Mouse (Mus musculus) left cerebral cortex, postnatal 14 days (tissue): Measurements from ENCODE around the gene Lyve1. TPM values are rescaled to one million over a fixed set of nuclear protein-coding genes. Genes with fewer than 3 reads are reported as not detected.

Experiments
- DNase-seq, 2 experiments: peaks; one replicate each; pipeline ENCODE4 v3.0.0; 2021 to 2022; ENCODE audit warnings: low spot score in 2 of 2, mixed read lengths in 1 of 2
- intact Hi-C: fragments of 180-260 bp; cut with DNase I; formaldehyde crosslinking; loops from one replicate; pipeline ENCODE4 v1.15.1; 2025
- total RNA-seq, 2 experiments: library from RNA; stranded (reverse); gene quantifications; 2 replicates each; pipeline ENCODE4 v1.2.3; 2021

The Lyve1 gene
- total RNA-seq, 2 experiments from 2014 or later, result 1.7 to 4.3 TPM

DNA sequence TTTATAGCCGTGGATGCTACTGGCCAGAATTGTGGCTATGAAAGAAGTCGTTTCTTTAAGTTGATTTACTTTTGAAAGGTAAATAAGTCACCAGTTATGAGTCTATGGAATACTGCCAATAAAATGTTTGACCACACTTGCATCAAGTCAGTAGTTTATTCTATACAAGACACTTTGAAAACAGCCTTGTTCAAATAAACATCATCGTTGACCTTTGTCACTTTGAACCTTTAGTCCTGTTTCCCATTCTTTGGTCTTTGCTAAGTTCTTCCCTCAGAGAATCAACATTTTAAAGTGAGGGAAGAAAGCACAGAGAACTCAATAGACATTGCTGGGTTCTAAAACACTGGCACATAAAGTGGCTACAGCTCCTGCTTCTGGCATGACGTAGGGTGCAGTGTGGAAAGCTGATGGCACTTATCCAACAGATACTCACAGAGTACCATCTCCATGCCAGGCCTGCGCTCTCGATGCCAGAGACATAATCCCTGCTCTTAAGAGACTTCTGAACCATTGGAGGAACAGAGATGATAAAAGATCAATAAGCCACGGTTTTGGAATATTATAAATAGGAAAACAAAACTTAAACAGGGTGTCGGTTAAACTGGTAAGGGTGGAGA, 8.0 kb downstream of the Lyve1 start:
- intact Hi-C loops, result no loop called here
- peak; percentile 20 to 54 for DNase-seq

DNA sequence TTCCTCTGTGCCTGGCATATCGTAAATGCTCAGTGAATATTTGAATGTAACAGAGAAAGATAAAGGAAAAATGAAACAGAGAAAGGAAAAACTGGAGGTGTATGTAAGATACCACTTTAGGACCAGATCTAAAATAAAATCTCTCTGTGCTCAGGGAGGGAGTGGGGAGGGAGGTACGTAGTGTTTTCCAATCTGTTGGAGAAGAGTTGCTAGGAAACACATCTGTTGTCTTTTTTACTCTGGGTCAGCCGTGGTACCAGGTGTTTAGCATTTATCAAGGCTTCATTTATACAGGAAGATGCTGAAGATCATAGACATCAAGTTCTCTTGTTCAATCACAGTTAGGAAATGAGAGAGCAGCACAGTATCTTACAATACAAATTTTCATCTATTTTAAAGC, 8.5 kb downstream of the Lyve1 start:
- intact Hi-C loops, result no loop called here
- peak; percentile 26 to 66 for DNase-seq

DNA sequence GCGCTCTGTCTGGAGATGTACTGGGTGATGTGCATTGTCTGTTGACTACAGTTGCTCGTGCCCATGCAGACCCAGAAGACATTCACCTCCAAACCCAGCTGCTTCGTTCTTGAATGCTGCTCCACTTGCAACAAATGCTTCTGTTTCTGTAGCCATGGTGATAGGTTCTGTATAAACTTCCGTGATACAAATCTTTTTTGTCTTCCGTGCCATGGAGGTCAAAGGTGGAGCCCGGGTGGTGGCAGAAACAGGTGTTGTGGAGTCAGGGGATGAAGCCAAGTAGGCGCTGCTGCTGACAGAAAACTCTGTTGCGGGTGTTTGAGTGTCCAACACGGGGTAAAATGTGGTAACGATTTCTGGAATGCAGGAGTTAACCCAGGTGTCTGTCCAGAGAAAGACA, 9.4 kb downstream of the Lyve1 start:
- peak in 1 of 2 experiments; percentile 28 for DNase-seq
- intact Hi-C loops, result no loop called here

DNA sequence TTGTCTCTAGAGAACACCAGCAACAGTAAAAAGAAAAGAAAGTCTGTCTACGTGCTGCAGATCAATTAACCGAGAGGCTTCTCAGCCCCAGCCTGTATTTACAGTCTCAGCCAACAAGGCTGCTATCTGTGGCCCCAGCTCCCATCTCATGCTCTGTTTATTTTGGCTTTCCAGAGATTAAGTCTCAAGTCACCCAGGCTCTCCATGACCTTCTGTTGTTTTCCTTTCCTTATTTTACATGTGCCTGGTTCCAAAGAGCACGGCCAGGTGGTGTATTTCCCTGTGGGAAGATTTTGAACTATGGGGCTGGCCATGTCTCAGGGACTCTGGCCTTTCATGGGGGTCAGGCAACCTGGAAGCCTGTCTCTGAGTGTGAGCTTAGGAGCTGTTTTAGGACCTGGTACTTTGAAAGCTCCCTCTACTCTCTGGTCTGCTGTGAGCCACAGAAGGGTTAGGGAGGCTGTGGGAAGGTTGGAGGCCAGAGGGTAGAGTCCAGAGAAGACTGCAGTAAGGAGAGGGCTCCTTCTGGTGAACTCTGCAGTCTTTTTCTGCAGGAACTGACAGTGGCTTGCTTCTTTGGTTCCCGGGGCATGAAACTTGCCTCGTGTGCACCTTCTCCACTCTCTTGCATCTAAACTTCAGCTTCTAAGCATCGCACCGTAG, 11.4 kb downstream of the Lyve1 start:
- intact Hi-C loops, result no loop called here

DNA sequence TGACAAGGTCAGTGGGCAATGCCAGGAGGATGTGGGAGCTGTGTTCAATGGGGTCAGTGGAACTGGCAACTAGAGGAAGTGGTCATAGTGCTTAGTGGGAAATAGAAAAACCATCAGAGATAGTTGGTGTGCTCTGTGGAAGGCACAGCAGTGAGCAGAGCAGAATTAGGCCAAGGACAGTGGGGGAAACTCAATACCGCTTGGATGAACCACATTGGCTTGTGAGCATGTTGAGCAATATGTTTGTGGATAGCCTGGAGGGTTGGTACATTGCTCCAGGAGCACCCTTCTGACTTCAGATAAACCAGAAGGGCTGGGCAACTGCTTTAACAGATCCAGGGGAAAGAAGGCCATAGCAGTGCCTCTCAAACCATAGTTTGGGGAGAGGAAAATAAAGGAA, 14.7 kb downstream of the Lyve1 start:
- intact Hi-C loops, result no loop called here
- DNase-seq, result no peak

More for the DNA sequence above, 11.4 kb downstream of the Lyve1 start:
- no peak for DNase-seq

DNA sequence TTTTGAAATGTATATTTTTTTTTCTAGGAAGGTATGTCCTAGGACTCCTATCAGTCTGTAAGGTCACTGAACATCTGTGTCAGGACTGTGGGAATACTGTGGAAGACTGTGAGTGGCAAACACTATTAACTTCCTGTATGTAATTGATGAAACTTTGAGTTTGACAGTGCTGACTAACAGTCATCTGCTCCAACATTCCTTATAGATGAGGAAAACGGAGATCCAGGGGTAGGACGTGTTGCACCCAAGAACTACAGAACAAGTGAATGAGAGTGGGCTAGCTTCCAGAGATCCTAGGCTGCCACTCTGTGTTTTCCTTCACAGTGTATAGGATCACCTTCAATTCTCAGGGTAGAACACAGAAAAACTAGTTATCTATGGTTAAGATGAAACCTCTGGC, 15.7 kb downstream of the Lyve1 start:
- no peak for DNase-seq
- intact Hi-C loops, result no loop called here

DNA sequence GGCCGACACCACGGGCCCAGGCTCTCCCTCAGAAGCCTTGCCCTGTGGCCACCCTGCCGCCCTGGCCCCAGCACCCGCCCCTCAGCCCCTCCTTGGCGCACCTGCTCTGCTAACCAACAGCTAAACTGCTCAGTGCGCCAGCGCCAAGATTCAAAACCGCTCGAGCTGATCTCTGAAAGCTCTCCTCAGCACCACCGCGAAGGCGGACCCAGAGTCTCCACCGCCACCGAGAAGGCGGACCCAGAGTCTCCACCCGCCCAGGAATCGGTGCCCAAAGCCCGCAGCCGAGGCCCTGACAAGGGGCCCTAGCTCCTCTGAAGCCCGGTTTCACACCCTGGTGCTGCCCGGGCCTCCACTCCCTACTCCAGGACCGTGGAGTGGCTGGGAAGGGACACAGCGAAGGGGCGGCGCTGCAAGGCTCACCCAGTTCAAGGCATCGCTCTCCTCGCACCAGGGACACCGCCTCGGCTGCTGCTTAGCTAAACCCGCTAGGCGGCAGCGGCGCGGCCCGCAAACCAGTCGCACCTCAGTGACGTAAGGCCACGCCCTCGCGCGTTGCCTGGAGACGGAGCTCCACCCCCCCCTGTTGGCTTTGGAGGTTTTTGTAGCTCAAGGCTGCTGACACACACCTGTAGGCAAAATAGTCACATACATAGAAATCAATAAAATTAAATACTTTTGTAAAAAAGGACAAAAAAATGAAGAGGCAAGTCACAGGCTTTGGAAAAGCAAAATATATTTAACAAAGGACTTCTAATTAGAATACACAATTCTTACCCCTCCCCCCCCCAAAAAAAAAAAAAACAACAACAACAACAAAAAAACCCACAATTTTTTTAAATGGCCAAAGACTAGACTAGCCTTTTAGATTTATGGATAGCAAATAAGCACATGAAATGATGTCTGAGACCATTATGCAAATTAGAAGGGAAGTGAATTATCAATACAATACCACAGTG, 18.8 kb downstream of the Lyve1 start, which contains the start of gene Rnf141:
TSS of gene Rnf141 (minus strand) at position 542 of the 959 bp plus-strand sequence.
- peak; percentile 93 for DNase-seq
- intact Hi-C loops, result no loop called here

DNA sequence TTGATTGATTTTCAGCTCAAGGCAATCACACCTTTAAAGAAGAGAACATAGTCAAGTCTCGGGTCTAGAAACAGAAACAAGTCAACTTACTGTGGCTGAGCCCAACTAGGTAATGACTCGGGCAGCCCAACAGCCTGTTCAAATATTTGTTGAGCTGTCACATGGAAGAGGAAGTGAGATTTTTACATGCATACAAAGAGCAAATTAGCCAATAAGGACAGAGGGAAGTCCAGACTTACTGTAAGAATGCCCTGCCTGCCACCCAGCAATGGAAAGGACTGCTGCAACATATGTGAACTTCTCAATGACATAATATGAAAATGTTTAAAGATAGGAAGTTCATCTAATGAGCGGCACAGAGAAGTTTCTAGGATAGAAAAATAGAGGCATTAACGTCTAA, 22.7 kb downstream of the Lyve1 start:
- no peak for DNase-seq
- intact Hi-C loops, result no loop called here

DNA sequence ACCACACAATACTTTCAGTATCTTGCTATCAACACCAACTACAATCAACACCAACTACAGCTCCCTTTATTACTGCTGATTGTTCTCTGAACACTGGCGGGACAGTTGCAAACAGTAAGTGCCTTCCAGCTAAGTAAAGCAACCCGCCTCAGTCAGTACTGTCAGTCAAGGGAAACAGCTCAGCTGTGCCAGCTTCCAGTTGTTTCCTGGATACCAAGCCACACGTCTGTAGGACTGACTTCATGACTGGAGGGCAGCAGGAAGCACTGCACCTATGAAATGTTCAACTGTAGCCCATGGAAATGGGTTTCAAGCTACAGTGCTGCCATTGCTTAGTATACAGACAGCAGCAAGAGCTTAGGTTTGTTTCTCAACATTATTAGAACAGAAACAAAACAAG, 28.5 kb downstream of the Lyve1 start:
- intact Hi-C loops, result no loop called here
- DNase-seq, result no peak

DNA sequence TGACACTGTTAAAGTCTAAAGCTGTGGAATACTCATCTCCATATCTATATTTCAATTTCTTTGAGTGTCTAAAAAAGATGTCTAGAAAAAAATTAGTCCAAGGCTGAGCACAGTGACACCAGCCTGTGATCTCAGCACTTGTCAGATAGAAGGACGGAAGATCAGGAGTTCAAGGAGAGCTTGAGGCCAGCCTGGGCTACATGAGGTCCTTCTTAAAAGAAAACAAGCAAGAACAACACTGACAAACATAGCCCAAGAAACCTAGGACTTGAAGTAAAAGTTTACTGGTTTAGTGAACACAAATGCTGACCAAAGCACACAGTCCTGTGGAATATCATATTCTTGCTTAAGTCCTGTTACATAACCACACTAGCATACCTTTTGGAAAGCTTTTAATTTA, 29.0 kb downstream of the Lyve1 start:
- no peak for DNase-seq
- intact Hi-C loops, result no loop called here

DNA sequence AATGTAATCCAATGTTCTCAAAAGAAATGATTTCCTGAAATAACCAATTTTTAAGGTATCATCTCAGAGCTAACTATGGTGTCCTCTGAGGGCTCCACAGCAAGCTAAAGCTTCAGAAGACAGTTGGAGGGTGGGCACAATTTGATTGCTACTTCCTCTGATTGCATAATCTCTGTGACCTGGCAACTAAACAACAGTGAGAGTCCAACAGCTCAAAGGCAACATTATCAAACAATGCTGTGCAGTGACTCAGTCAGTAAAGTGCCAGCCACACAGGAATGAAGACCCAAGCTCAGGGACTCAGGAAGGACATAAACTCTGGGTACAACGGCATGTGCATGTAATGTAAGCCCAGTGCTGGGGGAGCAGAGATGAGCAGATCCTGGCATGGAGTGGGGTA, 30.0 kb downstream of the Lyve1 start:
- intact Hi-C loops, result no loop called here
- DNase-seq, result no peak

DNA sequence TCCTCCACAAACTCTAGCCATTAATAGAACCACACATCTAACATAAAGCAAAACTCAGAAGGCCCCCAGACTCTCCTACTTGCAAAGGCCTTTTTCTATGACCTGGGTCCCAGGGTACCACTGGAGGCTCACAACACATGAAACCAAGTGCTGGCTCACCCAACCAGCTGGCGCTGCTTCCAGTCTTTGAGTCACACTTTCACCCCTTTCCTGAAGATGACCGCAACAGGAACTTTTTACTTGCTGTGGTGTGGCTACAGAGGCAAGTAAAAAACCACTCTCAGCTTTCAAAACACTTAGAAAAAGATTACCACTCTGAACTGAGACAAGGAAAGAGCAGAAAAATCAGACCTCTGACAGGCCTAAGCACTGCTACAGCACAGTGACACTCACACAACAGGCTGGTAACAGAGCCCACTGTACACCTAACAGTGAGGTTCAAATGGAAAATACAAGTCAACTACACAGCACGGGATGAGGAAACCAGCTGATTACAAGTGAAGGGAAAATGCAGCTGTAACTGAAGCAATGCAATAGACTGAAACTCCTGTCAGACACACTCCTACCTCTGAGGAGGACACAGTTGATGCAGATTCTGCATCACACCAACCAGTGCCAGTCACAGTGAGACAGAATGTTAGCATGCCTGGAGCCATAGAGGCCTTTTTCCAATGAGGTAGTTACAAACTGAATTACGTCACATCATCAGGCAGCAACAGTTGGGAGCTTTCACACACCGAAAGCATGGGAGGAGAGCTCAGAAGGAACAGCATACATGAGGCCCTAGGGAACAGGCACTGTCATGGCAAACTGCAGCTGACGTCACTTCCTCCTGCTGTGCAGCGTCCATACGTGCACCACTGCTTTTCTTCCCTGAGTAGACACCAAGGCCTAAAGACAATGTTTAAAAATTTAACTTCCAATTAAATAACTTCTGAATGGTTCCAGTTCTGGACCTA, 38.8 kb downstream of the Lyve1 start:
- DNase-seq, result no peak
- intact Hi-C loops, result no loop called here

DNA sequence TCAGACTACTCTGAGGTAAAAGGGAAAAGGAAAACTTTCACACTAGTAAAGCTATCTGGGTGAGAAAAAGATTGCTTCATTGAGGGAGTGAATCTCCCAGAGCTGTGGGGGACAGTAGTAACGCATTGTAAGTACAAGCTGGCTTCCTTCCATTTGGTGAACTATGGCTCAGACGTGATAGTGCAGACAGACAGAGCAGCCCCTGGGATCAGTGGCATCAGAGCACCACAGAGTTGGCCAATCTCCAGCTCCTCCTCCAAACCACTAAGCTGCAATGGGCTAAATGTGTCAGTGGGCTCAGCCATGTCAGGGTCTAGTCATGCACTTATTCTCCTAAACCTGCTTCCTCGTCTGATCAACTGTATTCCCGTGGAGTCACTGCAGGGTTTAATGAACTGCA, 39.4 kb downstream of the Lyve1 start:
- intact Hi-C loops, result no loop called here
- no peak for DNase-seq

DNA sequence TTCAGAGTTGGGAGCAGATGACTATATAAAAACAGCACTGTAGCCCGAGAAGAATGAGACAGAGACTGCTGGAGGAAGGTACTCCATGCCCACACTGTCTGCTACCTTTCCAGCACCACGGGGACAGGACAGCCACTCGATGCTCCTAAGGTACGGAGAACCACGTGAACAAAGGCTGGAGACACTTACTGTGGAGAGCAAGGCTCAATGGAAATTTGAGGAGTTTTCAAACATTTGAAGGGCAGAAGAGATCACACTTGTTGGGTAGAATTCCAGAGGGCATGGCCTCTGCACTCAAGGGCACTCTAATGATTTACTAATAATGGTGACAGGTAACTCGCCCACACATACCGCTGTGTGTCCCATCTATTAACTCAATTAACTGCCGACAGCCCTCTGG, 40.0 kb downstream of the Lyve1 start:
- intact Hi-C loops, result no loop called here

DNA sequence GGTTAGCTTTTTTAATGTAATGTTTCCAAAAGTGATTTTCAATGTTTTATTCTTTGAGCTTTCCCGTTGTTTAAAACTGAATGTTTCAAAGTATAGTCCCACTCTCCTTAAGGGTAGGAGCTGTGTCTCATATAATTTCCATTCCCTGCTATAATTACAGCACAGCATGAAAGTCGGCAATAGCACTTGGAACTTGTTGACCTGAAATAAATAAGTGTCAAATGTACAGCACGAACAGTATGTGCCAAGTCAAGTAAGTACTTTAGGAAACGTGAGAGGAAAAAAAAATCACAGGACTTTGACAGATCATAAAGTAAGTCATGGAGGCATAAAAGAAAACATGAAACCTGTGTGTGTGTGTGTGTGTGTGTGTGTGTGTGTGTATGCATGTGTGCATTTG, 41.0 kb downstream of the Lyve1 start:
- DNase-seq, result no peak
- intact Hi-C loops, result no loop called here

More for the DNA sequence above, 40.0 kb downstream of the Lyve1 start:
- DNase-seq, result no peak

DNA sequence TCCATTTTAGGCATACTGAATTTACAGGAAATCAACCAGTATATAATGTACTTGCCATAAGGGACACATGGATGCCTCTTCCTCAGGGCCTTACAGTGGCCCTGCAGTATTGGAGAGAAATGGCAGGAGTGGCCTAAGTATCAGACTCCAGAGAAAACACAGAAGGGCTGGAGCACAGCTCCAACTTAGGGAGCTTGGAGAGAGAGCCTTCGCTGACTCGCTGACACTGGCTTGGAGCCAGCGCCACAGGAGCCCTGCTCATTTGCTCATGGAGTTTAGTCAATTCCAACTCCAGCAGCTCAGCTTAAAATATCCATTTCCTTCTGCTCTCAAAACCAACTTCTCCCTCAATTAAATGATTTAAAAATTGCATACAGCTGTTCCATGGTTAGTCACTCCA, 41.4 kb downstream of the Lyve1 start:
- intact Hi-C loops, result no loop called here
- peak; percentile 57 to 58 for DNase-seq

DNA sequence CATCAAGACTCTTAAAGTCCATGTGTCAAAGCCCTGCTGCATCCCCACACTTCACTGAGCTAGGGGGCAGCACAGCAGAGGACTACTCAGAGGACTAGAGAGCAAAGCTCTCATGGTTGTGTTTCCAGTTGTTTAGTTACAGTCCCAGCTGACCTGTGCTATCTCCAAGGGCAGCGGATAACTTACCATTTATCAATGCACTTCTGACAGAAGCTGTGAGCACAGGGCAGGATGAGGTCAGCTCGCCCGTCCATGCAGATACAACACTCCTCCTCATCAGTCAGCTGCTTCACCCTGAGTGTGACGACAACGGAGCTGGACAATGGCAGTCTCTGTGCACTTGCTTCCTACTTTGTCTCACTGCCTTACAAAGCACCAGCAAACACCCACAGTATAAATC, 42.0 kb downstream of the Lyve1 start:
- intact Hi-C loops, result no loop called here
- no peak for DNase-seq

DNA sequence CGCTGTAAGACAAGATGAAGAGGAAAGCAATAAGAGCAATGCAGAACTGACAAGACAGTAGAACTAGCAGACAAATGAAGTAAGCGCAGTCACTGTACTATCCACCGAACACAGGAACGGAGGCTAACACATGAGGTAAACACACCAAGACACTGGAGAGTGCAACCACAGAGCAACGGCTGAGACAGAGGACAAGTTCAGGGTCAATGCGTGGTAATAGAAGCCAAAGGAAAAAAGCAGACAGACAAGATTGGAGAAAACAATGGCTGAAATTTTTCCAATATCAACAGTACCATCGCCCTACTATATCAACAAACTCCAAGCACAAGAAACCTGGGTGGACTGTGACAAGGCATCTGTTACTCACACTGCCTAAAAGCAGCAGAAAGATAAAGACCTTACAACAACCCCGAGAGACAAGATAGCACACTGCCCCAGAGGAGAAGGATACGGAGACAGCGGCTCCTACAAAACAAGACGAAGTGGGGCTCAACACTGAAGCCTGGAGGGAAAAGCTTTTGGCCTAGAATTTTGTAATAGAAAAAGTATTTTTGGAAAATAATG, 44.2 kb downstream of the Lyve1 start:
- no peak for DNase-seq
- intact Hi-C loops, result loop anchor here (5.0 kb wide), 1 partner anchor 113 kb away; no protein-coding TSS in a partner anchor

DNA sequence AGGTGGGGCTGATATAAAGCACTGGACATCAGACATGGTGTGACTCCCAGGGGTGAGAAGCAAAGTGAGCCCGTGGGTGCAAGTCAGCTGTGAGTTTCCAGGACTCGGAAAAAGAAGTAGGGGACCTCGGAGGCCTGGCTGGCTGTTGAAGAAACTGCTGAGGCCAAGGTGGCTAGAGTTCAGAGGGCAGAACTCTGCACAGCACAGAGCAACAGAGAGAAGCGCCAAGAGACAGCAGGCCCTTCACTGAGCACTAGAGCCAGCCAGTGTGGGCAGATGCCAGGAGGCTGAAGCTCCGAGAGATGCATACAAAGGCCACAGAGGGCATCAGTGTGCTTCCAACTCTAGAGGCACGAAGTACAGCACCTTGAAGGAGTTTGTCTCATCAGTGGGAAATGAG, 44.8 kb downstream of the Lyve1 start:
- intact Hi-C loops, result loop anchor here (5.0 kb wide), 1 partner anchor 114 kb away; no protein-coding TSS in a partner anchor
- no peak for DNase-seq
